Mouse (Mus musculus): ENCODE measurements around the gene Drosha.
A peak's percentile ranks its signal among the peaks of the same experiment; 100 is the strongest.

Gene Drosha

DNA sequence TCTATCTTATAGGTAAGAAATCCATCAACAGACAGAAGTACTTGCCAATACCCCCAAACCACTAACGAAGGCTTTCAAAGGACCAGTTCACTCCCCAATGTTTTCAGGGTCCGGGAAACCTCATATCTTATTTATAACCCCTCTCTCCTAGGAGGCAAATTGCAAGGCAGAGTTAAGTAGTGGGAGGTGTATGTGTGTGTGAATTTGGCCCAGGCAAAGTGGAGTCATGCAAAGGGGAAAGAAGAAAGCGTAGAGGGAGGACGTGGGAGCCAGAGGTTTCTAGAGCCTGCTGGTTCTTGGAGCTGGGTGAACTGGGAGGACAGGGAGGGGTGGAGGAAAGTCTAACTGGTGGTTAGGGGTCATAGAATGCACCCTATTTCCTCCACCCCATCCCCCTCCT lies 117.8 kb downstream of the Drosha start:
- DNase-seq = no peak

DNA sequence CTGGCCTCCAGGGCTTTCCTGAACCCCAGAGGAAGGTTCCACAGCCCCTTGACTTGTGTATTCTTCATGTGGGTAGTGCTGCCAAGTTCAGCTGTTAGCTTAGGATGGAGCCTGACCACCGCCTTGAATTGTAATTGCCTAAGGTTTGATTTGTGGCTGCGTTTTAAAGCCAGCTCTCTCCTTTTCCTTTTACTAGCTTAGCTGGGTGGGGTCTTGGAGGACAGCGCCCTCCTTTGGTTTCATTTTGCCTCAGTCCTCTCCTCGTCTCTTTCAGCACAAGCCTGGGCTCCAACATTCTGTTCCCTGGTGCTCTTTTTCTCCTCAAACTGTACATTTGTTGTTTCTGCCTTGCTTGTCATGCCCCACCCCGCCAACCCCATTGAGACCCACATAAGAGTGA lies 133.4 kb downstream of the Drosha start:
- DNase-seq = no peak

DNA sequence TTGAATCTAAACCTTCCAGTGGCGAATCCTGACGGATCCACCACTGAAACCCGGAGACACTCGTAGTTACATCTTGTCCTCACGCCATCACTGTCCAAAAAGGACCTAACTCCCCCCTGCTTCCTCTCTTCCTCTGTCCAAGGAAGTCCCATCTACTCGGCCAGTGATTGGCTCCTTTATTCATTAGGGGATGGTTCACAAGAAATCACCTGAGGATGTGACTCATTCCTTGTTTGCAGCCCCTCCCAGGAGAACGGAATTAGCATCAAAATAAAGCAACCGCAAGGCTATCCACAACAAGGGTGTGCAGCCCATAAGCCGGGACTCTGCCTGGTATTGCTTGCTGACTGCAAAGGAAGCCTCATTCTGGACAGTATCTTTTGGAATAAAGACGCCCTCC lies 137.6 kb downstream of the Drosha start:
- no peak for DNase-seq

DNA sequence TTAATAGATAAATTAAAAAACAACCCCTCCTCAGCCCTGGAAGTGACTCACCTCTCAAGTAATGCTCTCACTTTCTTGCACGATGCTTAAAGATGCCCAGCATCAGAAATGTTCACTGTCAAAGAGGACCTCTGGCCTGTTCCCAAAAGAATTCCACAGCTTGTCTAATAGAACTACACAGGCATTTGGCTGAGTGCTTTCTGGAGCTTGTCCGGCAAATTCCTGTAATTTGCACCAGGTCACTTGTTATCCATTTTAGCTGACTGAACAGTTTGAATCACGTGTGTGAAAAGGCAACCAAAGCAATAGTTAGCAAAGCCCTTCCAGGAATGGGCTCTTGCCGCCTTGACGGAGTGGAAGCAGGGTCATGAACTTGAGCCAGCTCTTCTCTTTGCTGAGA lies 140.6 kb downstream of the Drosha start:
- DNase-seq = no peak

DNA sequence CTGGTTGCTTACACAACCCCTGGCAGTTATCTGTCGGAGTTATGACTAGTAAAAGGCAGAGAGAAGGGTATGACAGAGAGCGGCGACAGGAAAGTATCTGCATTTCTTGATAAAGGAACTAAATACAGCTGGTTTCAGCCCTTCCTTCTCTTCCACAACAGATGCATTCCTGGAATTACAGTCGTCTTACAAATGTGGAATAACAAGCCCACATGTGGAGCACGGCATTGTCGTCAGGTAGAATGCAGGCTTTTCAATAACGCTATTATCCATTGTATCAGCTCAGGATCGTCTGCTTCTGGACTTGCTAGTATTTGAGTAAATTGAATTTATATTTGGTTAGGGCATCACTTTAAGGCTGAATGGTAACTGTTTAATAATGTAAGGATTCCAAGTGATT lies 144.2 kb downstream of the Drosha start:
- DNase-seq = no peak

DNA sequence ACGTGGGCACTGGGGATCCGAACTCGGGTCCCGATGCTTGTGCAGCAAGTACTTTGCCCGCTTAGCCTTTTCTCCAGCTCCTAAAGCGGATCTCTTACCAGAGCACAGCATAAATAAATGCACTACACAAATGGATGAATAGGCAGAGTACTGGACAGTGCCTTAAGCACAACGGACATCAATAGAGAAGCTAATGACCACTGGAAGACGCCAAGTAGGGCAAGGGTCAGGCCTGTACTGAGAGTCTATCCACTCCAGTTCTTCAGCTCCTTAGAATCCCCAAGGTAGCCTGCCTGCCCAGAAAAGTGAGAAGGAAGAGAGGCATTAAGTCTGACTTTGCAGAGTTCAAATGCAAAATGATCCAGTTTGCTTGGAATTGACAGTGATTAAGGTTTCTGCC lies 147.8 kb downstream of the Drosha start:
- peak; percentile 4 for DNase-seq

All from layer of hippocampus, adult 9-11 months (tissue).